22 mouse cellular contexts compared by ENCODE assay signal in the genomic region with DNA sequence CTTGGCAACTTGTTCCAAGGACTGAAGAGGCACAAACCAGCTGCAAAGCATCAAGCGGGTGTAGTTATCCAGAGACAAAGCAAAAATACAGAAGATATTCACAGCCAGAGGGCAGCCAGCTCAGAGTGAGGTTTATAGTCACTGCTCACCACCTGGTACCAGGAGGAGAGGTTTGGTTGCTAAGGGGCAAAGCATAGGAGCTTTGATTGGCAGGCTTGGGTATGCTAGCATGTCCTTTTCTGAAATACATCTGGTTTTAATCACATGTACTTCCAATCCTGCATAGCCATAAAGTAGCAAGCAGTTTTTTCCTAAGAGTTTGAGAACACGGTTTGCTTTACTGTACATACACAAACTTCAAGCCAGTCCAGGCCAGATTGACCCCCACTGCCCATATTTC.
DNase-seq lines count a peak whose midpoint lies in the region; ATAC-seq and TF ChIP-seq lines count a peak whose summit lies in the region.
"Had no signal": no experiment of that assay in that cellular context is flagged by ENCODE, and none has a peak within 500 bp of the region (broad histone marks: within the 10 kb centered on the region; RNA-seq: fewer than 3 reads in every experiment).

No protein-coding gene starts in this region.

- no peaks in the 10 kb centered on the region for H3K36me3 ChIP-seq in embryonic facial prominence, embryonic 13.5 days
- no peaks in the 10 kb centered on the region for H3K36me3 ChIP-seq in limb, embryonic 10.5 days
- H3K36me3 ChIP-seq in limb, embryonic 14.5 days (ENCODE audit: control insufficient read depth, insufficient read depth, low read length) = no peaks in the 10 kb centered on the region
- H3K36me3 ChIP-seq in kidney, embryonic 14.5 days (ENCODE audit: control insufficient read depth, insufficient read depth, low read length) = no peaks in the 10 kb centered on the region
- H3K36me3 ChIP-seq: forebrain, embryonic 10.5 days; heart, embryonic 10.5 days; hindbrain, embryonic 12.5 days had no signal

- H3K9me3 ChIP-seq in embryonic facial prominence, embryonic 13.5 days = no peaks in the 10 kb centered on the region
- no peaks in the 10 kb centered on the region for H3K9me3 ChIP-seq in limb, embryonic 10.5 days (replicated peaks)
- no peaks in the 10 kb centered on the region for H3K9me3 ChIP-seq in limb, embryonic 14.5 days (ENCODE audit: control insufficient read depth, low read length)
- H3K9me3 ChIP-seq in kidney, embryonic 14.5 days (ENCODE audit: control insufficient read depth, low read length) = no peaks in the 10 kb centered on the region
- H3K9me3 ChIP-seq: forebrain, embryonic 10.5 days; heart, embryonic 10.5 days; hindbrain, embryonic 12.5 days had no signal

- peak overlapping the region; percentile 73 for H3K27ac ChIP-seq in embryonic facial prominence, embryonic 13.5 days
- peak overlapping the region; percentile 25; the same call in 1 of the 2 replicates for H3K27ac ChIP-seq in limb, embryonic 10.5 days
- 0 out of 2 replicates have a peak overlapping the region, but pooled peaks have one; percentile 0 for H3K27ac ChIP-seq in limb, embryonic 14.5 days (replicated peaks; ENCODE audit: low read depth, low read length)
- H3K27ac ChIP-seq in kidney, embryonic 14.5 days (ENCODE audit: low read depth, low read length) = no peak overlapping the region
- H3K27ac ChIP-seq: forebrain, embryonic 10.5 days; heart, embryonic 10.5 days; hindbrain, embryonic 12.5 days had no signal

- WGBS in embryonic facial prominence, embryonic 13.5 days = 32% methylated on average over 2 of the region's 2 CpGs
- 76% methylated on average over 2 of the region's 2 CpGs for WGBS in limb, embryonic 10.5 days
- 27% methylated on average over 2 of the region's 2 CpGs for WGBS in limb, embryonic 14.5 days
- 80% methylated on average over 2 of the region's 2 CpGs for WGBS in kidney, embryonic 14.5 days

- peaks cover 27% of the 10 kb centered on the region for H3K4me1 ChIP-seq in embryonic facial prominence, embryonic 13.5 days
- peaks cover 27% of the 10 kb centered on the region for H3K4me1 ChIP-seq in limb, embryonic 10.5 days
- H3K4me1 ChIP-seq in limb, embryonic 14.5 days (ENCODE audit: control insufficient read depth, insufficient read depth, low read length) = peaks cover 16% of the 10 kb centered on the region
- H3K4me1 ChIP-seq in kidney, embryonic 14.5 days (ENCODE audit: control insufficient read depth, insufficient read depth, low read length) = no peaks in the 10 kb centered on the region

- H3K4me3 ChIP-seq in embryonic facial prominence, embryonic 13.5 days = no peak overlapping the region
- H3K4me3 ChIP-seq in limb, embryonic 10.5 days = no peak overlapping the region
- no peak overlapping the region for H3K4me3 ChIP-seq in limb, embryonic 14.5 days (replicated peaks; ENCODE audit: low read length)
- H3K4me3 ChIP-seq in kidney, embryonic 14.5 days (ENCODE audit: low read length) = no peak overlapping the region
- H3K4me3 ChIP-seq: erythroblast, embryonic 14.5 days; forebrain, embryonic 10.5 days; heart, embryonic 10.5 days; hindbrain, embryonic 12.5 days had no signal

- no peak for TF ChIP-seq POLR2A in limb, embryonic 14.5 days (IDR thresholded peaks at IDR 0.05; ENCODE audit: borderline replicate concordance, extremely low read depth, insufficient read depth, insufficient read length)

- H3K27me3 ChIP-seq in embryonic facial prominence, embryonic 13.5 days = no peaks in the 10 kb centered on the region
- no peaks in the 10 kb centered on the region for H3K27me3 ChIP-seq in limb, embryonic 10.5 days (ENCODE audit: low read depth, poor library complexity, severe bottlenecking)
- H3K27me3 ChIP-seq in limb, embryonic 14.5 days (ENCODE audit: control insufficient read depth, insufficient read depth, low read length) = no peaks in the 10 kb centered on the region
- H3K27me3 ChIP-seq in kidney, embryonic 14.5 days (ENCODE audit: control insufficient read depth, insufficient read depth, low read length) = no peaks in the 10 kb centered on the region
- H3K27me3 ChIP-seq: hindbrain, embryonic 12.5 days had no signal

- H3K9ac ChIP-seq in embryonic facial prominence, embryonic 13.5 days = no peak overlapping the region
- no peak overlapping the region for H3K9ac ChIP-seq in limb, embryonic 14.5 days (ENCODE audit: low read depth, low read length, severe bottlenecking)
- no peak overlapping the region for H3K9ac ChIP-seq in kidney, embryonic 14.5 days (ENCODE audit: low read depth, low read length)
- H3K9ac ChIP-seq: hindbrain, embryonic 12.5 days had no signal

- ATAC-seq in embryonic facial prominence, embryonic 13.5 days (ENCODE audit: insufficient number of reproducible peaks, insufficient read depth, low FRiP score, low TSS enrichment, low read depth) = no peak
- peak; percentile 75; the same call in 1 of the 2 replicates for ATAC-seq in limb, embryonic 14.5 days (ENCODE audit: low FRiP score, low read depth)
- ATAC-seq in kidney, embryonic 14.5 days (ENCODE audit: low FRiP score, low TSS enrichment) = no peak
- ATAC-seq: forebrain, embryonic 14.5 days; hindbrain, embryonic 16.5 days; inflammation-experienced regulatory T-cells, adult 6 months had no signal

- DNase-seq in 3T3-L1 (ENCODE audit: low read depth, low spot score) = peak; percentile 1
- no peak for DNase-seq in limb, embryonic 10.5 days (ENCODE audit: low spot score)
- peak; percentile 13 for DNase-seq in limb, embryonic 14.5 days (ENCODE audit: low spot score)
- no peak for DNase-seq in right cerebral cortex, postnatal 14 days
- no peak for DNase-seq in ovary, postnatal 14 days (ENCODE audit: low spot score)
- DNase-seq: adrenal gland, adult 8-10 months; adrenal gland, postnatal 36 days; cerebellum, adult 2 months; cerebellum, postnatal 14 days; gastrocnemius, postnatal 10 days; heart, adult 18-20 months; heart, postnatal 10 days; heart, postnatal 4 days had no signal

- H3K4me2 ChIP-seq in embryonic facial prominence, embryonic 13.5 days = no peak overlapping the region
- no peak overlapping the region for H3K4me2 ChIP-seq in limb, embryonic 14.5 days (replicated peaks; ENCODE audit: low read depth, low read length, severe bottlenecking)
- H3K4me2 ChIP-seq in kidney, embryonic 14.5 days (replicated peaks; ENCODE audit: low read depth, low read length) = no peak overlapping the region
- H3K4me2 ChIP-seq: hindbrain, embryonic 12.5 days had no signal

Comparison
In these comparisons a context has a peak if more than half of its experiments do, and no peak if none do; other contexts are left out.
1. DNase-seq: peak in 3T3-L1 (single experiment) and limb, embryonic 14.5 days (single experiment); none in limb, embryonic 10.5 days (single experiment), right cerebral cortex, postnatal 14 days (single experiment) and ovary, postnatal 14 days (single experiment).